Mouse (Mus musculus) embryonic facial prominence, embryonic 10.5 days (tissue): ENCODE results near the gene Sema3f. TPM values are rescaled to one million over a fixed set of nuclear protein-coding genes. Genes with fewer than 3 reads are reported as not detected.
A peak's percentile ranks its signal among the peaks of the same experiment; 100 is the strongest.

Source experiments
- DNase-seq: peaks from one replicate; pipeline ENCODE4 v3.0.0-alpha.2; 2017; ENCODE audit warnings: low spot score
- H3K27ac ChIP-seq: fragments of 300-500 bp; sonication (generic); replicated peaks from 2 replicates; pipeline ENCODE4 v1.5.1; 2016; ENCODE audit warnings: mild to moderate bottlenecking
- H3K27me3 ChIP-seq: fragments of 300-500 bp; sonication (generic); replicated peaks from 2 replicates; pipeline ENCODE4 v1.6.1; 2016; ENCODE audit warnings: low read depth, mild to moderate bottlenecking; ENCODE audit not compliant: poor library complexity, severe bottlenecking
- H3K36me3 ChIP-seq: fragments of 300-500 bp; sonication (generic); replicated peaks from 2 replicates; pipeline ENCODE4 v1.6.1; 2016; ENCODE audit warnings: mild to moderate bottlenecking, moderate library complexity
- H3K4me1 ChIP-seq: fragments of 300-500 bp; sonication (generic); 2 replicates; pipeline ENCODE4 v1.6.1; 2016
- H3K4me3 ChIP-seq: fragments of 300-500 bp; sonication (generic); 2 replicates; pipeline ENCODE4 v1.5.1; 2016; ENCODE audit warnings: mild to moderate bottlenecking, moderate library complexity
- H3K9me3 ChIP-seq: fragments of 300-500 bp; sonication (generic); 2 replicates; pipeline ENCODE4 v1.6.1; 2016; ENCODE audit warnings: mild to moderate bottlenecking
- WGBS: fragments of 180-500 bp; shearing (Covaris S2); methylation state at CpG from one replicate; pipeline ENCODE4 v1.1.7; 2016; 5-methylcytosine and 5-hydroxymethylcytosine counted together
- polyA plus RNA-seq: library from polyadenylated mRNA; unstranded; fragments of >200 nt; fragmentation: Nextera tagmentation; extraction: Ambion mirVana; gene quantifications from 2 replicates; pipeline ENCODE4 v1.2.1, GENCODE M21; 2016

Sema3f gene
- polyA plus RNA-seq, 1 experiment from 2014 or later: 21.4 TPM

DNA sequence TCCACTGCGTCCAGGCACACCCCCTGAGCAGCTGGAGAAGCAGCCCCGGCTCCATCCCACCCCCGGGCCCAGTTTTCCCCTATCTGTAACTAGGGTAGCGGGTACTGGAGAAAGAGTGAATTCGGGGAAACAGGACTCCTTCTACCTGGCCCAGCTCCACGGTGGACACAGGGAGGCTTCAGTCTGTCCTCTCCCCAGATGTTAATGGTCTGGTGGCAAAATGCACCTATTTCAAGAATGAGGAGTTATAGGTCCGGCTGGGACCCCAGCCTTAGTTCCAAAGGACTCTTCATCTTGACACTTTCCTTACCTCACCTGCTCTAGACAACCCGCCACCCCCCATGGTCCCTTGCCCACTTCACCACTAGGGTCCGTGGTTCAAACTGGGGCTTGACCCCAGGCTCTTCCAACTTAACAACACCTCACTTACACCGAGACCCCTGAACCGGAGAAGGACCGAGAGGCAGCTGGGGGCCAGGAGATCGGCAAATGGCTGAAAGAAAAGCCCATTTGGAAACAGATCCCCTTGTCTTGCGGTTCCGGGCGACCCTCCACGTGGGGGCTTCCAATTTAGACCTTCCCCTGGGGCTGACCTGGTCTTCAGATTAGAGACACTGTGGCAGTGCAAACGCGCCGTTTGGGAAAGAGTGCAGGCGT lies 1.7 kb downstream of the Sema3f start:
- Histone ChIP-seq H3K4me3 (peak overlapping the region; percentile 90), H3K27me3 (peaks cover 53% of the 10 kb centered on the region), H3K4me1 (peaks cover 76% of the 10 kb centered on the region), H3K27ac (peak overlapping the region; percentile 95), H3K9me3 (no peaks in the 10 kb centered on the region), H3K36me3 (peaks cover 26% of the 10 kb centered on the region)
- DNase-seq: peak; percentile 44
- WGBS: under 1% methylated on average over 21 of the region's 21 CpGs

DNA sequence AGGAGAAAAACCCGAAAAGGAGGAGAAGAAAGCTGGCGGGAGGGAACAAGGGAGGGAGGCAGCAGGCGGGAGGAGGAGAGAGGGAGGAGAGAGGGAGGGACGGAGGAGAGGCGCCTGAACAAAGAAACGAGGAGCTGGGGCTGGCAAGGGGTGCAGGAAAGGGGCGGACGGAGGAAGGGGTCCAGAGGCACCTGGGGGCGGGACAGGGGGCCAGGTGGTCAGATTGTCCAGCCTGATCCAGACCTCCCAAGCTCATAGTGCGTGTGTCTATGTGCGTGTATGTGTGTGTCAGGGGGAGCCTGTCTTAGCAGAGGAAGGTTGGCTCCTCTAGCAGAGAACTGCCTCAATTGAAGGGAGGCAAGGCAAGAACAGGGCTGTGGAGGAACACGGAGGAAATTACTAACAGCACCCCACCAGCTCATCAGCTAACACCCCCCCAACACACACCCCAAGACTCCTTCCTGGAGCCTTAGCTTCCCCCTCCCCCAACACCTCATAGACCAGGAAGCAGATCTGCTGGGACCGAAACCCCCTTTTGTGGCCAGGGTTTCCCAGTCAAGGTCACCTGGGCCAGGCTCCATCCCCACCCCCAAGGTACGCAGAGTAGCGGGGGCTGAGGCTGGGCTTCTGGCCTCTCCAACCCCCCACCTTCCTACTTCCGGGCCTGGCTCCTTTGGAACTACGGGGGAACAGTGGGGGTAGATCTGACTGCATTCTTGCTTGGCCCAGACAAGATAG lies 2.4 kb downstream of the Sema3f start:
- DNase-seq: peak; percentile 79
- peaks cover 33% of the 10 kb centered on the region for H3K36me3 ChIP-seq
- peaks cover 53% of the 10 kb centered on the region for H3K27me3 ChIP-seq
- H3K27ac ChIP-seq: peak overlapping the region; percentile 95
- WGBS: under 1% methylated on average over 17 of the region's 17 CpGs
- no peaks in the 10 kb centered on the region for H3K9me3 ChIP-seq
- H3K4me1 ChIP-seq: peaks cover 80% of the 10 kb centered on the region
- peak overlapping the region; percentile 90 for H3K4me3 ChIP-seq

DNA sequence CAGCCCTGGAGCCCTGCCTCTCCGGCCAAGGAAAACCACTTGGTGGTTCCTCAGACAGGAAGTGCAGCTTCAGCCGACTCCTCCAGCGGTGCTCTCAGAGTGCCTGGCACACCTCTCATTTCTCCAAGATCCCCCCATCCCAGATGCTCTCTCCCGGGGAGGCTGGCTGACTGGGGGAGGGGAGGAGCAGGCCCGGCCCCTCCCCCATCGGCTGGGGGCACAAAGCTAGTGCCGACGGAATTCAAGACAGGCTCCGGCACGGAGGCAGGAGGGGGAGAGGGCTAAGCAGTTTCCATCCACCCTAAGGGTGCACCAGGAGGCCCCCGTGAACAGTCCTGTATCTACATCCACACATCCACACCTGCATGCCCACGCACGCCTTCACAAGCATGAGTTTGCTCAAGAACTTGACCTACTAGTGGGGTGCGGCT lies 3.5 kb downstream of the Sema3f start:
- no peaks in the 10 kb centered on the region for H3K9me3 ChIP-seq
- peaks cover 91% of the 10 kb centered on the region for H3K4me1 ChIP-seq
- peaks cover 51% of the 10 kb centered on the region for H3K27me3 ChIP-seq
- H3K36me3 ChIP-seq: peaks cover 43% of the 10 kb centered on the region
- peak overlapping the region; percentile 95 for H3K27ac ChIP-seq
- WGBS: 2% methylated on average over 14 of the region's 14 CpGs
- H3K4me3 ChIP-seq: peak overlapping the region; percentile 90
- DNase-seq: peak; percentile 85

DNA sequence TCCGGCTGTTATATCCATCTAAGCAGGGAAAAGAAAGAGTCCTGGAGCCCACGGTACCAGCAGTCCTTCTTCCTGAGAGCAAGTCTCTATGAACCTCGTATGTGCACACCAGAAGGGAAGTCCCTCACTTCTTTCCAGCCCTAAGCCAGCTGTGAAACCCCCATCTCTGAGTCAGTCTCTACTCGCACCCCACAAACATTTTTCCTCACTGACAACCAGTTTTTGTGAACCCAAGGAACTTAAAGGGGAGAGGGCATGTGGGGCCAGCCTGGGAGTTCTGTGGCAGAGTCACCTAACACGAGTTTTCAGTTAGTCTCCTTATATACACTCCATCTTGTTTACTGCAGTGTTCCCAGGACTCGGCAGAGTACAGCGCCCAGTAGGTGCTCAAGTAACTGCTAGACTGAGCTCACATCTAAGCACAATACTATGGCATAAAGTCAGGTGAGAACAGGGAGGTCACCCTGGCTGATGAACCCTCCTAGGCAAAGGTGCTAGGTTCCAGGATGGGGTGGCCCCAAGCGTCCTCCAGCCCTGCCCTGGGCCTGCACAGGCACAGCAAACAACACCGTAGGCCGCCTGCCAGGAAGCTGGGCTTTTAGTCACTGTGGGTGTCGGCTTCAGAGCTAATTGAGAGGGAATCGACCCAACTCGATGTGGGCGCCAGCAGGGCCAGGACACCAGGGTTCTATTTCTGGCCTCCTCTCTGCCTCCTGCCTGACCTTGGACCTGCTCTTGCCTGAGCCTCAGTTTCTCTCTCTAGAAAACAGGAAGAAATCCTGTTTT lies 6.7 kb downstream of the Sema3f start:
- peaks cover 100% of the 10 kb centered on the region for H3K4me1 ChIP-seq
- peaks cover 65% of the 10 kb centered on the region for H3K36me3 ChIP-seq

DNA sequence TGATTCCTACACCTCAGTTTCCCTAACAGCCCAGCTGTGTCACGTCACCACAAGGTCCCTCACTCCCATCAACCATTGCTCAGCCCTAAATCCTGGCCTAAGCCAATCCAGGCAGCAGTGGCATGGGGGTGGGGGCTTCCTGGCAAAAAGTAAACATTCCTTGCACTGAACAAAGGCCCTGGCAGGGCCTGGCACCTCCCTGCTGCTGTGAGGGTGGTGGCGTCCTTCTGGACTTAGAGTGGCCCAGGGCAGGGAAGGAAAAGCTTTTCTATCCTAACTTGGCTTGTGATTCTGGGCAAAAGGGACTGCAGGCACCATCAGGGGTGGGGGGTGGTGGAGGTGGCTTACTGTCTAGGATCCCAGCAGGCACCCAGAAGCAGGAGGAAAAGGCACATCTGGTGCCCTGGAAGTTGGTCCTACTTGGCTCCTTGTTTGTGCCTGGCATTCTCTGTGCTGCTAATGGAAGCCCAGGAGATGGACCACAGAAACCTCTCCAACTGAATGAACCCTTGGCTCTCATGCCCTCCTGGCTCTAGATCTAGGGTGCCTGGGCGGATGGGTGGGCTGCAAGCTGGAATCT lies 7.6 kb downstream of the Sema3f start:
- DNase-seq: no peak
- Histone ChIP-seq H3K4me3 (no peak overlapping the region), H3K36me3 (peaks cover 65% of the 10 kb centered on the region), H3K4me1 (peaks cover 100% of the 10 kb centered on the region), H3K9me3 (no peaks in the 10 kb centered on the region), H3K27me3 (peaks cover 22% of the 10 kb centered on the region; the same call in 1 of the 2 replicates), H3K27ac (peak overlapping the region; percentile 8; the same call in 1 of the 2 replicates)
- WGBS: 78% methylated on average over 3 of the region's 3 CpGs

More for the DNA sequence above, 6.7 kb downstream of the Sema3f start:
- Histone ChIP-seq H3K4me3 (no peak overlapping the region), H3K27me3 (peaks cover 29% of the 10 kb centered on the region; the same call in 1 of the 2 replicates), H3K9me3 (no peaks in the 10 kb centered on the region), H3K27ac (peak overlapping the region; percentile 31; the same call in 1 of the 2 replicates)
- no peak for DNase-seq
- WGBS: 66% methylated on average over 14 of the region's 14 CpGs

DNA sequence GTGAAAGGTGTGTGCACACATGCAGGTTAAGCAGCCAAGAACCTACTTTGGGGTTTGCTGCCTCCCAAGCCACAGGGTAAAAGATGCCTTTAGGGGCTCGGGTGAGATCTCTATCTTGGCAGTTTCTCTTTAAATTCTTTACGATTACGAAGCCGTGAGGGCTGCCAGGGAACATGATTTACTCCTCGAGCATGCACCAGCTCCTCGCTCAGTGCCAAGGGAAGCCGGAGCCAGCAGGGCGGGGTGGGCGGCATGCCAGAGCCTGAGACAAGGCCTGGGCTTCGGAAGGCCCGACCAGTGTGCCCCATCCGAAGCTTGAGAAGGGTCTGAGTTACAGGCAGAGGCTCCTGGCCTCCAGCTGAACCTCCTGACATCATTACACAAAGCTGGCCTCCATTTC lies 8.7 kb downstream of the Sema3f start:
- no peak overlapping the region for H3K27ac ChIP-seq
- peaks cover 100% of the 10 kb centered on the region for H3K4me1 ChIP-seq
- no peak overlapping the region for H3K4me3 ChIP-seq
- no peaks in the 10 kb centered on the region for H3K9me3 ChIP-seq
- WGBS: 83% methylated on average over 12 of the region's 12 CpGs
- DNase-seq: no peak
- H3K36me3 ChIP-seq: peaks cover 73% of the 10 kb centered on the region
- H3K27me3 ChIP-seq: peaks cover 13% of the 10 kb centered on the region; the same call in 1 of the 2 replicates

DNA sequence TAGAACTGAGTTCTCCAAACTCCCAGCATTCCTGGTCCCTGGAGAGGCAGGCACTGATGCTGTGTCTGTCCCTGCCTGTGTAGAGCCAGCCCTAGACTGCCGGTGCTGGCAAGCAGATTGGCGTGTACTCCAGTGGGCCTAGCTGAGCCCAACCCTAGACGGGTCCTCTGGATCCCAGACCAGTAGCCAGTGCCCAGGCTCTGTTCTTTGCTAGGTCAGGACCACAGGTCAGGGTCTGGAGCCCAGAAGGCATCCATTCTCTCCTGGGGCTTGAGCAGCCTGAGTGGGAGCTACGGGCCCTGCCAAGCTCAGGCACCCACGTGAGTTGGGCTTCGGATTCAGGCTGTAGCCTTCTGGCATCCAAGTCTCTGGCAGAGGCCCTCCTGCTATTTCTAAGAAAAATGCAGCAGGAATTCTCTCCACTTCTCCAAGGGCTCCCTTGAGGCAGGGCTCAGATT lies 10.1 kb downstream of the Sema3f start:
- H3K27ac ChIP-seq: peak overlapping the region; percentile 79
- H3K4me3 ChIP-seq: peak overlapping the region; percentile 45
- peaks cover 100% of the 10 kb centered on the region for H3K4me1 ChIP-seq
- no peaks in the 10 kb centered on the region for H3K9me3 ChIP-seq
- 0 out of 2 replicates have a peak, but pooled peaks cover 6% of the 10 kb centered on the region for H3K27me3 ChIP-seq
- 28% methylated on average over 6 of the region's 6 CpGs for WGBS
- peak; percentile 30 for DNase-seq
- H3K36me3 ChIP-seq: peaks cover 75% of the 10 kb centered on the region

DNA sequence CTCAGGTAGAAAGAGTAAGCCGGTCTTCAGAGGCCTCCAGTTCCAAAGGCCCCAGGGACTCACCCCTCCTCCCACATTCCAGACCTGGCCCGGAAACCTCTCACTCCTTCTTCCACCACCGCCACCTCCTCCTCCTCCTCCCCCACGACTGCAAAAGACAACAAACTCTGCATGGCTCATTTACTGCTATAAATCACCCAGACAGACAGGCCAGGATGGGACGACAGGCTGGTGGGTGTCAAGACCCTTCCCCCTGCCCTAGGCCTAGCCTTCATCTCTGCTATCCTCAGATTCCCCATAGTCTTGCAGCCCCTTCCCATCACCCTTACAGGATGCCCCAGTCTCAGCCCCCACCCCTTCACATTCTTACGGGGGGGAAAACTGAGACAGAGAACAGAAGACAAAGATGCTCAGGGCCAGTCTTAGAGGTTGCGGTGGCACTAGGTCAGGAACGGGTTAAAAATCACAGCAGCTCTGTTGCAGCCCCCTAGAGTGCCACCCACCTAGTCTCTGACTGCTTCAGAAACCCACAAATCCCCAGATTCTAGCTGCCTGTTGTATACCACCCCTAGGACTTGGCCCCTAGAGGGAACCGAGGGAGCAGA lies 10.8 kb downstream of the Sema3f start:
- DNase-seq: peak; percentile 66
- Histone ChIP-seq H3K27me3 (0 out of 2 replicates have a peak, but pooled peaks cover 5% of the 10 kb centered on the region), H3K4me1 (peaks cover 100% of the 10 kb centered on the region), H3K9me3 (no peaks in the 10 kb centered on the region), H3K27ac (peak overlapping the region; percentile 79), H3K4me3 (peak overlapping the region; percentile 45), H3K36me3 (peaks cover 75% of the 10 kb centered on the region)
- WGBS: 3% methylated on average over 9 of the region's 9 CpGs

DNA sequence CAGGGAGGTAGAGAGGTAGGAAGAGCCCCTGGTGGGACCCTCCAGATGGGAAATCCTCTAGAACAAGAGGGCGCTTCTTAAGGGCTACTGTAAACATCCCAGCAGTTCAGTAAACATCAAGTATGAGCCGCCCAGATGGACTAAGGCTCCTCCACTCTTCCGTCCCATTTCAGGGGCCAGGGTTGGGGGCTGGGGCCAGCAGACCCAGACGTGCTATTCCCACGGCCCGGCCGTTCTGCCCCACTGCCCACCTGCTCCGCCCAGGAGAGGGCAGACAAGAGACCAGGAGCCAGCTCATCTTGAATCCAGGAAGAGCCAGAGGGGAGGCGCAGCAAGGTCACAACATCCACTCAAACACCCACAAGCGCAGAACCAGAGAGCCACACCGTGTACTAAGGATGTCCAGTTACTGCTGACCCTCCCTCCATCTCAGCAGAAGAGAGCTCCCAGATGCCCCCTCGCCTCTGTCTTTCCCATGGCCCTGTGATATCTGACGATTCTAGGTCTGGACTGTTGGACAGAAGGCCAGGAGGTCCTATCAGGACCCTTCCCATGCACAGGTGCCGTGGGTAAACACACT lies 11.6 kb downstream of the Sema3f start:
- peak; percentile 58 for DNase-seq
- peak overlapping the region; percentile 45 for H3K4me3 ChIP-seq

DNA sequence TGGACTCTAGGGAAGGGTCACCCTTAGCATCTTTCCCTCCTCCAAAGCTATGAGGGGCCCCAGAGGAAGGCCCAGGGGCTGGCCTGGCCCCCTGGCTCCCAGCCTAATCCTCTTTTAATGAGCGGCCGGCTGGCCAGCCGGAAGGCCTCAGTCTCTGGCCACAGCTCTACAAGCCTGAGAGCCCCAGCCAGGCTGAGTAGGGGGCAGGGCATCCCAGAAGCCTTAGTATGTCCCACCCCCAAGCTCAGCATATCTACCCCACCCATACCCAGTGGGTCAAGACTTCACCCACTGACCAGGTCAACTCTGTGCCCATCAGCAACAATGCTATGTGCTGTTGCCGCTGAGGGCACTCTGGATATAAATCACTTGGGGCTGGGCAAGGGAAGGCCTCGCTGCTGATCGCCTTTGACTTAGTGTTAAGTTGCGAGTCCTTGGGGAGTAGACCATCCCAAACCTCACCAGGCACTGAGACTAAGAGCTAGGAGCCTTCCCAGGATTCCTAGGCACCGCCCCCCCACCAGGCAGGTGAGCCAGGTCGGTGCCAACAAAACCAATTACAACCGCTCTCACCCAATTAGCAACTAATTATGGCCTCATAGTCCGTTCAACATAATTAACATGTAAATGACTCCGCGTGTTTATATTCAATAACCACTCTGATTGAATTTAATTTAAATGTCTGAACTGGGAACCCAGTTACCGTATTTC lies 12.3 kb downstream of the Sema3f start:
- Histone ChIP-seq H3K36me3 (peaks cover 74% of the 10 kb centered on the region), H3K9me3 (no peaks in the 10 kb centered on the region), H3K4me1 (peaks cover 86% of the 10 kb centered on the region), H3K4me3 (peak overlapping the region; percentile 45), H3K27ac (peak overlapping the region; percentile 79), H3K27me3 (0 out of 2 replicates have a peak, but pooled peaks cover 5% of the 10 kb centered on the region)
- no peak for DNase-seq
- WGBS: 11% methylated on average over 14 of the region's 14 CpGs

More for the DNA sequence above, 11.6 kb downstream of the Sema3f start:
- Histone ChIP-seq H3K9me3 (no peaks in the 10 kb centered on the region), H3K36me3 (peaks cover 74% of the 10 kb centered on the region), H3K27ac (peak overlapping the region; percentile 79), H3K4me1 (peaks cover 94% of the 10 kb centered on the region), H3K27me3 (0 out of 2 replicates have a peak, but pooled peaks cover 5% of the 10 kb centered on the region)
- WGBS: 10% methylated on average over 14 of the region's 14 CpGs
